Comparison of ENCODE assay signal across 8 mouse cellular contexts in the genomic region with DNA sequence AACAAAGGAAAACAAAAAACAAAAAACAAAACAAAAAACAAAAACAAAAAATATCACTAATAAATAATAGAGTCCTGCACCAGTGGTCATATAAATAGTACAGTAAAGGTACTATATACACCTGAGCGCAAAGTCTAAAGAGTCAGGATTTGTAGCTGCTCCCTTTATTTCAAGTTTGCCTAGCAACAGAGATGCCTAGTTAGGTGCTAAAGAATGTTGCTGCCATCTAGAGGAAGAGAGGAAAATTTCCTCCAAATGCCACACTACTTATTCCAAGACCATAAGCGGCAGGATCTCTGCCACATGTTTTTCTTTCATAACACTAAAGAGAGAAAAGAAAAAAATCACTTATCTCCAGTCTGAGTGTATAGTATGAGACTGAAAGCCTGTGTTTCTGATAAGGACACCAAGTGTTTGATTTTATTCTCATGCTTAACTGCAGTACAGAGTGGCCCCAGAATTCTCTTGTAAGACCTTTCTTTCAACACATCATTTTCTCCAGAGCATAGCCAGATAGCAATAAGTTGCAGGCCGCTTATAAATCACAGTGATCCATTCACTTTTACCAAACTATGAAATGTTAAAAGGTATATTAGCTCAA. TPM values are rescaled to one million over a fixed set of nuclear protein-coding genes. Genes with fewer than 3 reads are reported as not detected.
DNase-seq lines count a peak whose midpoint lies in the region; ATAC-seq and TF ChIP-seq lines count a peak whose summit lies in the region.

No protein-coding gene starts in this region.

- peaks cover 2% of the 10 kb centered on the region; the same call in 1 of the 2 replicates for H3K9me3 ChIP-seq in forebrain, embryonic 16.5 days (ENCODE audit: control insufficient read depth, low read length)

- peaks cover 11% of the 10 kb centered on the region for H3K4me1 ChIP-seq in forebrain, embryonic 16.5 days (replicated peaks; ENCODE audit: control insufficient read depth, insufficient read depth, low read length)

- 41% methylated on average over 3 of the region's 3 CpGs for whole genome bisulfite sequencing in forebrain, embryonic 16.5 days

- peak; percentile 46 to 66 for DNase-seq in layer of hippocampus, adult 2 months (ENCODE audit: low spot score in 2 of 2)
- DNase-seq in layer of hippocampus, adult 11-12 months (ENCODE audit: low spot score), result no peak
- DNase-seq in WW6 (ENCODE audit: low read depth, low spot score), result peak; percentile 3
- no peak for DNase-seq in ovary, postnatal 10 days (ENCODE audit: low spot score)
- no peak for DNase-seq in urinary bladder, postnatal 14 days (ENCODE audit: low spot score)
- DNase-seq in spleen, postnatal 10 days (ENCODE audit: low spot score in 2 of 2), result no peak

- H3K9ac ChIP-seq in forebrain, embryonic 16.5 days (replicated peaks; ENCODE audit: low read depth, low read length), result no peak overlapping the region

- H3K27me3 ChIP-seq in forebrain, embryonic 16.5 days (replicated peaks; ENCODE audit: control insufficient read depth, insufficient read depth, low read length), result no peaks in the 10 kb centered on the region

- H3K27ac ChIP-seq in layer of hippocampus, adult 2 months, result peak overlapping the region; percentile 62
- H3K27ac ChIP-seq in forebrain, embryonic 16.5 days (ENCODE audit: low read length), result no peak overlapping the region

- H3K36me3 ChIP-seq in forebrain, embryonic 16.5 days (ENCODE audit: control insufficient read depth, insufficient read depth), result no peaks in the 10 kb centered on the region

- ATAC-seq in forebrain, embryonic 16.5 days, result peak; percentile 72
- ATAC-seq in megakaryocyte progenitor cell, adult 5-6 weeks (replicated peaks; ENCODE audit: poor library complexity), result peak; percentile 88

- TF ChIP-seq CTCF in layer of hippocampus, adult 2 months (conservative IDR thresholded peaks at IDR 0.05), result peak; percentile 90

- H3K4me2 ChIP-seq in forebrain, embryonic 16.5 days (ENCODE audit: low read length), result no peak overlapping the region

- no peak overlapping the region for H3K4me3 ChIP-seq in layer of hippocampus, adult 2 months
- no peak overlapping the region for H3K4me3 ChIP-seq in forebrain, embryonic 16.5 days (replicated peaks; ENCODE audit: low read length)

RNA-seq across cellular contexts. Expression of a gene that starts 16.8 kb away (rescaled TPM):
- total RNA-seq in layer of hippocampus, adult 2 months (2021), result not detected
- not detected in 2 replicates for polyA plus RNA-seq in forebrain, embryonic 16.5 days (2015; fragmentation: Nextera tagmentation; extraction: Ambion mirVana)
- total RNA-seq in megakaryocyte progenitor cell, adult 5-6 weeks (2015), result not detected in 2 replicates
- not detected in 2 replicates for total RNA-seq in megakaryocyte progenitor cell, adult 5-6 weeks (2017)

Comparison
In these comparisons a context has a peak if more than half of its experiments do, and no peak if none do; other contexts are left out.
1. DNase-seq: peak in layer of hippocampus, adult 2 months (2 of 2) and WW6 (single experiment); none in layer of hippocampus, adult 11-12 months (single experiment), ovary, postnatal 10 days (single experiment), urinary bladder, postnatal 14 days (single experiment) and spleen, postnatal 10 days (0 of 2).